Mouse (Mus musculus): ENCODE results near the gene Fars2. TPM values are rescaled to one million over a fixed set of nuclear protein-coding genes. Genes with fewer than 3 reads are reported as not detected.

The Fars2 gene
- polyA plus RNA-seq, 1 experiment from 2014 or later = 32.0 TPM

- Histone ChIP-seq H3K4me2 (replicated peaks) (peak overlapping the region; percentile 60), H3K4me1 (peaks cover 14% of the 10 kb centered on the region; the same call in 1 of the 2 replicates), H3K4me3 (peak overlapping the region; percentile 45; the same call in 1 of the 2 replicates), H3K27me3 (peaks cover 48% of the 10 kb centered on the region), H3K27ac (no peak overlapping the region), H3K36me3 (no peaks in the 10 kb centered on the region), H3K9me3 (no peaks in the 10 kb centered on the region), H3K9ac (no peak overlapping the region)
- under 1% methylated on average over 26 of the region's 26 CpGs for WGBS
- ATAC-seq (ENCODE audit: insufficient number of reproducible peaks, insufficient read depth, low FRiP score, low TSS enrichment) = no peak
These were observed 616.9 kb downstream of the Fars2 start for GRCm38 (mm10) chr13:36733989-36734690.

- peak within 1 kb of the TSS; percentile 45 for H3K4me3 ChIP-seq
- peaks cover 40% of the 10 kb centered on the region for H3K27me3 ChIP-seq
- H3K9ac ChIP-seq = peak within 1 kb of the TSS; percentile 16; the same call in 1 of the 2 replicates
- peak within 1 kb of the TSS; percentile 60 for H3K4me2 ChIP-seq (replicated peaks)
- H3K4me1 ChIP-seq = peaks cover 14% of the 10 kb centered on the region; the same call in 1 of the 2 replicates
- no peak for ATAC-seq (ENCODE audit: insufficient number of reproducible peaks, insufficient read depth, low FRiP score, low TSS enrichment)
- WGBS = 2% methylated on average over 47 of the region's 50 CpGs
- H3K36me3 ChIP-seq = no peaks in the 10 kb centered on the region
- H3K9me3 ChIP-seq = no peaks in the 10 kb centered on the region
- H3K27ac ChIP-seq = no peak within 1 kb of the TSS
These were observed 617.7 kb downstream of the Fars2 start, which contains the start of gene Nrn1 for GRCm38 (mm10) chr13:36734731-36735571. Gene Nrn1 (minus strand): TSS chr13:36735131.

DNA sequence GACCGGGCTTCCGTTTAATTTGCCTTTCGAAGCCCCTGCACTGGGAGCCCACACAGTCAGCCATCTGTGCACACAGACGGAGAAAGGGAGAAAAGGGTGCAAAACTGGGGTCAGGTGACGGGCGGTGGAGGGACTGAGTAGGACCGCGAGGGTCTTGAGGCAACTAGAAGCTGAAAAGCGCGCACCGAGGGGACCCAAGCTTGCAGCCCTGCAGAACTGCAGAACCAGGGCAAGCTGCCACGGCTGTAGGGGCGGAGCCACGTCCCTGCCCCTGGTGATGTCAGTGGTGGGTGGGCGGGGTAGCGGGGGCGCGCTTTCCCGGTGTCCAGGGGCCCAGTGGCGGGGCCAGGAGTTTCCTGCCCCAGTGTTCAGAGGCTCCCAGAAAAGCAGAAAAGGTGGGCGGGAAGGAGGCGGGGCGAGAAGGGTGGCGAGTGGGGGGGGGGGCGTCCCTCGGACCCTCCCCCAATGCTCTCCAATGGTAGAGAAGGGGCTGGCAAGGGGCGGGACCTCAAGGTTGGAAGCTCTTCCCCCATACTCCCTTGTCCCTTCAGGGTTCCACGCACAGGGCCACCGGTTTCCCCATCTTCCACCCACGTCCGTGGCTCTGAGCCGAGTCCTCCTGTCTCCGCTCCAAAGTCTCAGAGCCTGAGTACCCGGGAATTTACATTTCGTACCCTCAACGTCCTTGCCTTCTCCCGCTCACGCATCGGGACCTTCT is 618.8 kb downstream of the Fars2 start:
- peak overlapping the region; percentile 45 for H3K4me3 ChIP-seq
- peaks cover 14% of the 10 kb centered on the region; the same call in 1 of the 2 replicates for H3K4me1 ChIP-seq
- H3K36me3 ChIP-seq = no peaks in the 10 kb centered on the region
- H3K9ac ChIP-seq = peak overlapping the region; percentile 16; the same call in 1 of the 2 replicates
- H3K9me3 ChIP-seq = no peaks in the 10 kb centered on the region
- H3K27ac ChIP-seq = 0 out of 2 replicates have a peak overlapping the region, but pooled peaks have one; percentile 46
- peak overlapping the region; percentile 60 for H3K4me2 ChIP-seq (replicated peaks)
- 1% methylated on average over 38 of the region's 39 CpGs for WGBS
- ATAC-seq (ENCODE audit: insufficient number of reproducible peaks, insufficient read depth, low FRiP score, low TSS enrichment) = peak; percentile 90
- peaks cover 30% of the 10 kb centered on the region for H3K27me3 ChIP-seq

DNA sequence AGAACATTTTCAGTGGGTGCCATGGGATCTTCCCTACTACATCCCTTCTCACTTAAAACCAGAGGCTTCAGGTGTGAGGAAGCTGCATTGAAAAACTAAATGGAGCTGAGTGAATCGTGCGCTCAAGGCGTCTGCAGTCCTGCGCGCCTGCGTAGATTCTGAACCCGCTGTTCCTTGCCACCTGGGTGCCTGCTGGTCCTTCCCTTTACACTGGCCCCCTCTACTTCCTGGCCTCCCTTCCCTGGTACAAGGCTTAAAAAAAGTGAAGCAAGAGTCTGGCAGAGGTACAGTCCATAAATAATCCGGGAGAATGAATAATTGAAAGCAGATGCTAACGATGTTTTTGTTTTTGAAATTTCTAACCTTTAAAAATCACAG is 619.4 kb downstream of the Fars2 start:
- Histone ChIP-seq H3K4me1 (peaks cover 14% of the 10 kb centered on the region; the same call in 1 of the 2 replicates), H3K4me3 (peak overlapping the region; percentile 45), H3K27ac (0 out of 2 replicates have a peak overlapping the region, but pooled peaks have one; percentile 46), H3K27me3 (peaks cover 24% of the 10 kb centered on the region), H3K36me3 (no peaks in the 10 kb centered on the region), H3K9me3 (no peaks in the 10 kb centered on the region), H3K4me2 (replicated peaks) (peak overlapping the region; percentile 60), H3K9ac (peak overlapping the region; percentile 16; the same call in 1 of the 2 replicates)
- 3% methylated on average over 9 of the region's 9 CpGs for WGBS
- peak; percentile 53 for ATAC-seq (ENCODE audit: insufficient number of reproducible peaks, insufficient read depth, low FRiP score, low TSS enrichment)

DNA sequence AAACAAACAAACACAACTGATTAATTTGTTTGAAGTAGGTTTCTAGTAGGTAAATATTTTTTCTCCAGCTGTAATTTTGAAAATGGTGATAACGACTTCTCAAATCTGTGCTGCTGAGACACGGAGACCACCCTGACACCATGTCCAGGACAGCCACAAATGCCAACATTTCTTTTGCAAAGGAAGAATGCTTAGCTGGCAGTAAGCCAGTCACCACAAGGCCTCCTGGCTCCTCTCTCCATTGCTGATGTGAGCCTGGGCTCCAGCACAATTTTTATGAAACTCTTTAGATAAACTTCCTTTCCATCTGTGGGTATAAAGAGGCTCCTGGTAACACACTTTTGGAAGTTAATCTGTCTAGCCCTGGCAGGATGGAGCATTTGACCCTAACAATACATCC is 632.8 kb downstream of the Fars2 start:
- Histone ChIP-seq H3K4me3 (no peak overlapping the region), H3K27me3 (no peaks in the 10 kb centered on the region), H3K4me2 (replicated peaks) (no peak overlapping the region), H3K27ac (no peak overlapping the region), H3K9ac (no peak overlapping the region), H3K9me3 (no peaks in the 10 kb centered on the region), H3K36me3 (no peaks in the 10 kb centered on the region), H3K4me1 (no peaks in the 10 kb centered on the region)
- ATAC-seq (ENCODE audit: insufficient number of reproducible peaks, insufficient read depth, low FRiP score, low TSS enrichment) = no peak
- 65% methylated on average over 2 of the region's 2 CpGs for WGBS

GRCm38 (mm10) chr13:36751861-36752260 is 634.6 kb downstream of the Fars2 start:
- no peak overlapping the region for H3K4me2 ChIP-seq (replicated peaks)
- no peaks in the 10 kb centered on the region for H3K27me3 ChIP-seq
- no peaks in the 10 kb centered on the region for H3K4me1 ChIP-seq
- no peak overlapping the region for H3K4me3 ChIP-seq
- H3K27ac ChIP-seq = no peak overlapping the region
- H3K9me3 ChIP-seq = no peaks in the 10 kb centered on the region
- no peak for ATAC-seq (ENCODE audit: insufficient number of reproducible peaks, insufficient read depth, low FRiP score, low TSS enrichment)
- H3K36me3 ChIP-seq = no peaks in the 10 kb centered on the region
- WGBS = 54% methylated on average over 3 of the region's 3 CpGs
- no peak overlapping the region for H3K9ac ChIP-seq

DNA sequence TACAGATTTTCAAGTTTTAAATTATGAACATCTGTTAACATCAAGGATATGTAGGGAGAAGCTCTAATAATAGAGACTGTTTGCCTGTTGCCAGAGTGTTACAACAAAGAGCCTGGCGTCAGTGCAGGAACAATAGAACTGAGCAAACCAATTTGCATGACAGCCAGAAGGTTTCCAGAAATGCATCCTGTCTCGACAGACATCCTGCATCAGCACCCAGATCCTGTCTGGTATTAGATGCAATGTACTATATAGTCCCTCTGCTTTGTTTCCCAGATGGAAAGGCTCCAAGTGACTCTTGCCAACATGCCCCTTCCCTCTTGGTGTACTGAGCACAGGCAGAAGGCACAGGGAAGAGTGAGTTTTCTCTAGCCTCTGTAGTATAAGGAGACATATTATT is 649.6 kb downstream of the Fars2 start:
- no peaks in the 10 kb centered on the region for H3K36me3 ChIP-seq
- H3K27me3 ChIP-seq = no peaks in the 10 kb centered on the region
- WGBS = 59% methylated on average over 2 of the region's 2 CpGs
- H3K4me3 ChIP-seq = no peak overlapping the region
- ATAC-seq (ENCODE audit: insufficient number of reproducible peaks, insufficient read depth, low FRiP score, low TSS enrichment) = no peak
- no peaks in the 10 kb centered on the region for H3K9me3 ChIP-seq
- no peak overlapping the region for H3K4me2 ChIP-seq (replicated peaks)
- H3K27ac ChIP-seq = no peak overlapping the region
- H3K9ac ChIP-seq = no peak overlapping the region
- H3K4me1 ChIP-seq = no peaks in the 10 kb centered on the region

Other genes with a start within 250 kb of the Fars2 start
- 20.9 and 22.3 TPM in 2 replicates for gene Rpp40, start 211.1 kb upstream of the Fars2 start, polyA plus RNA-seq (2016; fragmentation: Nextera tagmentation; extraction: Ambion mirVana)
- gene Ppp1r3g, start 158.6 kb upstream of the Fars2 start, polyA plus RNA-seq (2016; fragmentation: Nextera tagmentation; extraction: Ambion mirVana) = 0.89 and 0.93 TPM in 2 replicates
- 19.8 and 21.2 TPM in 2 replicates for gene Lyrm4, start 114 bp downstream of the Fars2 start, polyA plus RNA-seq (2016; fragmentation: Nextera tagmentation; extraction: Ambion mirVana)

Measured in embryonic facial prominence, embryonic 12.5 days (tissue).